Mouse (Mus musculus): ENCODE measurements around the gene Gm10354. TPM values are rescaled to one million over a fixed set of nuclear protein-coding genes. Genes with fewer than 3 reads are reported as not detected.
"Not testable (repeated sequence)": the region's sequence is repeated elsewhere in the genome, so short reads cannot be mapped to it uniquely, and the experiment has no call there.

Gm10354 gene
- polyA plus RNA-seq, 1 experiment from 2014 or later: not detected

DNA sequence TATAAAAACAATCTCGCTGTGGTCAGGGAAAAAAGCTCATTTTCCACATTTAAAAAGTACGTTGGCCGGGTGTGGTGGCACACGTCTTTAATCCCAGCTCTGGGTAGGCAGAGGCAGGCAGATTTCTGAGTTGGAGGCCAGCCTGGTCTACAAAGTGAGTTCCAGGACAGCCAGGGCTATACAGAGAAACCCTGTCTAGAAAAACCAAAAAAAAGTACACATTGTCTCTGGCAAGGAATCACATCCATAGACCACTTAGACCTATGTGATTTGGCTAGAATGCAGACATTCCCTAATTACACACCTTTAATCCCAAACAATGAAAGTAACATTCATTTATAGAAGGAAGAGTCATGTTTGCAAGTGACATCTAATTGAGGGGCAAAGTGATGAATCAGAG is 17.2 kb downstream of the Gm10354 start:
- not testable (repeated sequence) for DNase-seq (ENCODE audit: low spot score); H3K4me2 ChIP-seq (replicated peaks; ENCODE audit: low read depth, low read length); H3K36me3 ChIP-seq (ENCODE audit: insufficient read depth, low read length); H3K27me3 ChIP-seq (replicated peaks; ENCODE audit: insufficient read depth, low read length); H3K9me3 ChIP-seq (ENCODE audit: low read length); H3K9ac ChIP-seq (replicated peaks; ENCODE audit: low read depth); ATAC-seq; H3K4me3 ChIP-seq (ENCODE audit: low read depth, low read length); H3K4me1 ChIP-seq (ENCODE audit: insufficient read depth, low read depth, low read length); H3K27ac ChIP-seq (ENCODE audit: low read length)
- WGBS: 78% methylated on average over 4 of the region's 4 CpGs

- ATAC-seq; H3K4me2 ChIP-seq (replicated peaks; ENCODE audit: low read depth, low read length); H3K36me3 ChIP-seq (ENCODE audit: insufficient read depth, low read length); H3K4me1 ChIP-seq (ENCODE audit: insufficient read depth, low read depth, low read length); H3K27ac ChIP-seq (ENCODE audit: low read length); H3K4me3 ChIP-seq (ENCODE audit: low read depth, low read length); H3K9me3 ChIP-seq (ENCODE audit: low read length); H3K9ac ChIP-seq (replicated peaks; ENCODE audit: low read depth); H3K27me3 ChIP-seq (replicated peaks; ENCODE audit: insufficient read depth, low read length): not testable (repeated sequence)
- peak; percentile 4 for DNase-seq (ENCODE audit: low spot score)
- 96% methylated on average over 1 of the region's 1 CpGs for WGBS
These were observed 22.6 kb downstream of the Gm10354 start for GRCm38 (mm10) chr5:14955928-14956706.

GRCm38 (mm10) chr5:14953587-14953986 is 25.1 kb downstream of the Gm10354 start:
- not testable (repeated sequence) for H3K27me3 ChIP-seq (replicated peaks; ENCODE audit: insufficient read depth, low read length); DNase-seq (ENCODE audit: low spot score); H3K4me3 ChIP-seq (ENCODE audit: low read depth, low read length); H3K9ac ChIP-seq (replicated peaks; ENCODE audit: low read depth); H3K27ac ChIP-seq (ENCODE audit: low read length); H3K9me3 ChIP-seq (ENCODE audit: low read length); H3K36me3 ChIP-seq (ENCODE audit: insufficient read depth, low read length); ATAC-seq; H3K4me2 ChIP-seq (replicated peaks; ENCODE audit: low read depth, low read length); H3K4me1 ChIP-seq (ENCODE audit: insufficient read depth, low read depth, low read length)

- 59% methylated on average over 3 of the region's 3 CpGs for WGBS
- not testable (repeated sequence) for H3K36me3 ChIP-seq (ENCODE audit: insufficient read depth, low read length); H3K9me3 ChIP-seq (ENCODE audit: low read length); H3K9ac ChIP-seq (replicated peaks; ENCODE audit: low read depth); H3K27me3 ChIP-seq (replicated peaks; ENCODE audit: insufficient read depth, low read length); ATAC-seq; H3K4me2 ChIP-seq (replicated peaks; ENCODE audit: low read depth, low read length); DNase-seq (ENCODE audit: low spot score); H3K4me1 ChIP-seq (ENCODE audit: insufficient read depth, low read depth, low read length); H3K4me3 ChIP-seq (ENCODE audit: low read depth, low read length); H3K27ac ChIP-seq (ENCODE audit: low read length)
These were observed 26.0 kb downstream of the Gm10354 start for GRCm38 (mm10) chr5:14952749-14953148.

- DNase-seq (ENCODE audit: low spot score); H3K36me3 ChIP-seq (ENCODE audit: insufficient read depth, low read length); H3K9me3 ChIP-seq (ENCODE audit: low read length); H3K4me2 ChIP-seq (replicated peaks; ENCODE audit: low read depth, low read length); H3K4me1 ChIP-seq (ENCODE audit: insufficient read depth, low read depth, low read length); H3K27me3 ChIP-seq (replicated peaks; ENCODE audit: insufficient read depth, low read length); H3K9ac ChIP-seq (replicated peaks; ENCODE audit: low read depth); H3K27ac ChIP-seq (ENCODE audit: low read length); H3K4me3 ChIP-seq (ENCODE audit: low read depth, low read length): not testable (repeated sequence)
- ATAC-seq: 0 out of 2 replicates have a peak, but pooled peaks have one; percentile 26
- WGBS: 62% methylated on average over 7 of the region's 7 CpGs
These were observed 26.9 kb downstream of the Gm10354 start for GRCm38 (mm10) chr5:14951822-14952221.

DNA sequence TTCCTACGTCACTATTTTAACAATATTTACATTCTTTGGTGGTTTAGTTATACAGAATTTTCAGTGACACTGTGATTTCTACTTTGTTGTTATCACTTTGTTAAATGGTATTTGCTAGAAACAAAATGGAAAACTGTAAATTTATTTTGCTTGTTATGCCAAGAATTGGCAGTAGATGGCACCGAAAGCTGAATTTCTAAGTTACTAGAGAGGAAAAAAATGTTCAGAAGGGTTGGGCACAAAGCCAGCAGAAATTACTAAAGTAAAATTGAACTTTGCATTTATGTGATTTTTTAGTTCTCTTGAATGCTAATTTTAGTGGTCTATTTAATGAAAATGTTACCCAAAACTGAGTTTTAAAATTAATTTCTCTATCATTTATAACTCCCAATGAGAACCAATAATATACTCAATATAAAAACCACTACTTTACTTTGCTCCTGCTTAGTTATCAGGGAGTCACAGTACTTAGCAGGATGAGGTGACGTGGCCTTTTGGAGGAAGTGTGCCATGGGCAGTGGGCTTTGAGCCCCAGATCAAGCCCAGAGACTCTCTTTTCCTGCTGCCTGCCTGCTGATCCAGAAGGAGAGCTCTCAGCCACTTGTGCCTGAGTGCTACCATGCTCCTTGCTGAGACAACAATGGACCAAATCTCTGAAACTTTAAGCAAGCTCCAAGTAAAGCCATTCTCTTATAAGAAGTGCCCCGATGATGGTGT is 31.1 kb downstream of the Gm10354 start:
- WGBS: 50% methylated on average over 4 of the region's 4 CpGs
- H3K36me3 ChIP-seq (ENCODE audit: insufficient read depth, low read length): not testable (repeated sequence)

GRCm38 (mm10) chr5:14945524-14945923 is 33.2 kb downstream of the Gm10354 start:
- H3K36me3 ChIP-seq (ENCODE audit: insufficient read depth, low read length); H3K27ac ChIP-seq (ENCODE audit: low read length); H3K4me2 ChIP-seq (replicated peaks; ENCODE audit: low read depth, low read length); H3K9me3 ChIP-seq (ENCODE audit: low read length); H3K4me3 ChIP-seq (ENCODE audit: low read depth, low read length); DNase-seq (ENCODE audit: low spot score); H3K9ac ChIP-seq (replicated peaks; ENCODE audit: low read depth); ATAC-seq; H3K27me3 ChIP-seq (replicated peaks; ENCODE audit: insufficient read depth, low read length); H3K4me1 ChIP-seq (ENCODE audit: insufficient read depth, low read depth, low read length): not testable (repeated sequence)
- 37% methylated on average over 4 of the region's 4 CpGs for WGBS

More for the DNA sequence above, 31.1 kb downstream of the Gm10354 start:
- not testable (repeated sequence) for H3K4me1 ChIP-seq (ENCODE audit: insufficient read depth, low read depth, low read length); H3K27ac ChIP-seq (ENCODE audit: low read length); H3K4me3 ChIP-seq (ENCODE audit: low read depth, low read length); H3K27me3 ChIP-seq (replicated peaks; ENCODE audit: insufficient read depth, low read length); H3K9me3 ChIP-seq (ENCODE audit: low read length); H3K9ac ChIP-seq (replicated peaks; ENCODE audit: low read depth); ATAC-seq; H3K4me2 ChIP-seq (replicated peaks; ENCODE audit: low read depth, low read length)
- peak; percentile 4 for DNase-seq (ENCODE audit: low spot score)

DNA sequence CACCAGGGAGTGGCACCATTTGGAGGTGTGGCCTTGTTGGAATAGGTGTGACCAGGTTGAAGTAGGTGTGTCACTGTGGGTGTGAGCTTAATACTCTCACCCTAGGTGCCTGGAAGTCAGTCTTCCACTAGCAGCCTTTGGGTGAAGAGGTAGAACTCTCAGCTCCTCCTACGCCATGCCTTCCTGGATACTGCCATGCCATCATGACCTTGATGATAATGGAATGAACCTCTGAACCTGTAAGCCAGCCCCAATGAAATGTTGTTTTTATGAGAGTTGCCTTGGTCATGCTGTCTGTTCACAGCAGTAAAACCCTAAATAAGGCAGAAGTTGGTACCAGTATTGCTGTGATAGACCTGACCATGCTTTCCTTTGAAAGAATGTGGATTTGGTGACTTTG is 37.7 kb downstream of the Gm10354 start:
- H3K9ac ChIP-seq (replicated peaks; ENCODE audit: low read depth); H3K4me3 ChIP-seq (ENCODE audit: low read depth, low read length); H3K9me3 ChIP-seq (ENCODE audit: low read length); H3K27me3 ChIP-seq (replicated peaks; ENCODE audit: insufficient read depth, low read length); H3K36me3 ChIP-seq (ENCODE audit: insufficient read depth, low read length); DNase-seq (ENCODE audit: low spot score); H3K27ac ChIP-seq (ENCODE audit: low read length); H3K4me1 ChIP-seq (ENCODE audit: insufficient read depth, low read depth, low read length); H3K4me2 ChIP-seq (replicated peaks; ENCODE audit: low read depth, low read length); ATAC-seq: not testable (repeated sequence)
- WGBS: 88% methylated on average over 1 of the region's 1 CpGs

GRCm38 (mm10) chr5:14938329-14938728 is 40.4 kb downstream of the Gm10354 start, which contains the start of gene Speer4e:
TSS of gene Speer4e (minus strand) at chr5:14938429.
- H3K4me3 ChIP-seq (ENCODE audit: low read depth, low read length); H3K27me3 ChIP-seq (replicated peaks; ENCODE audit: insufficient read depth, low read length); H3K9me3 ChIP-seq (ENCODE audit: low read length); H3K4me1 ChIP-seq (ENCODE audit: insufficient read depth, low read depth, low read length); H3K27ac ChIP-seq (ENCODE audit: low read length); H3K9ac ChIP-seq (replicated peaks; ENCODE audit: low read depth); DNase-seq (ENCODE audit: low spot score); H3K36me3 ChIP-seq (ENCODE audit: insufficient read depth, low read length); H3K4me2 ChIP-seq (replicated peaks; ENCODE audit: low read depth, low read length); ATAC-seq: not testable (repeated sequence)
- WGBS: 10% methylated on average over 1 of the region's 1 CpGs

Measured in lung, postnatal 0 days (tissue).